Mouse (Mus musculus) bone marrow, adult 2 months (tissue): ENCODE data around the gene Doc2g.

ENCODE experiments used
- CTCF ChIP-seq: fragments of 200-500 bp; IDR thresholded peaks from 2 replicates; pipeline ENCODE4 v1.5.1; 2011; ENCODE audit warnings: low read length, control low read depth; ENCODE audit not compliant: control insufficient read depth, insufficient read depth
- POLR2A ChIP-seq: fragments of 200-500 bp; IDR thresholded peaks from 2 replicates; pipeline ENCODE4 v1.6.1; 2011; ENCODE audit warnings: low read depth, mild to moderate bottlenecking, control low read depth, low read length, borderline replicate concordance; ENCODE audit not compliant: control insufficient read depth

- TF ChIP-seq POLR2A, result no peak
- TF ChIP-seq CTCF, result no peak
Measured at GRCm38 (mm10) chr19:3975866-3976265, 27.2 kb upstream of the Doc2g start.
